Mouse (Mus musculus) bone marrow, adult 2 months (tissue): ENCODE measurements around the gene Ascl3. TPM values are rescaled to one million over a fixed set of nuclear protein-coding genes. Genes with fewer than 3 reads are reported as not detected.
A peak's percentile ranks its signal among the peaks of the same experiment; 100 is the strongest.

Source experiments
- H3K27ac ChIP-seq: fragments of 200-500 bp; 2 replicates; pipeline ENCODE4 v1.5.1; 2012; ENCODE audit warnings: low read depth, mild to moderate bottlenecking, control low read depth, inconsistent platforms, low read length; ENCODE audit not compliant: control insufficient read depth, poor library complexity, insufficient read depth
- H3K4me1 ChIP-seq: fragments of 200-500 bp; 2 replicates; pipeline ENCODE4 v1.6.1; 2011; ENCODE audit warnings: low read length; ENCODE audit not compliant: control insufficient read depth, insufficient read depth
- H3K4me3 ChIP-seq: fragments of 200-500 bp; replicated peaks from 2 replicates; pipeline ENCODE3; 2011; ENCODE audit warnings: mild to moderate bottlenecking, low read depth, low read length, control low read depth; ENCODE audit not compliant: control insufficient read depth
- CTCF ChIP-seq: fragments of 200-500 bp; IDR thresholded peaks from 2 replicates; pipeline ENCODE4 v1.5.1; 2011; ENCODE audit warnings: low read length, control low read depth; ENCODE audit not compliant: control insufficient read depth, insufficient read depth
- POLR2A ChIP-seq: fragments of 200-500 bp; IDR thresholded peaks from 2 replicates; pipeline ENCODE4 v1.6.1; 2011; ENCODE audit warnings: low read depth, mild to moderate bottlenecking, control low read depth, low read length, borderline replicate concordance; ENCODE audit not compliant: control insufficient read depth
- WGBS: fragments of 180-500 bp; shearing (Covaris S2); methylation state at CpG from one replicate; pipeline ENCODE4 v1.1.7; 2018; 5-methylcytosine and 5-hydroxymethylcytosine counted together
- polyA plus RNA-seq: library from polyadenylated mRNA; stranded (reverse); fragments of >200 nt; gene quantifications from 2 replicates; pipeline ENCODE4 v1.2.4, GENCODE M21; 2011; ENCODE audit warnings: low replicate concordance; ENCODE audit not compliant: missing spikeins, insufficient read depth, insufficient read length

Ascl3 gene
- polyA plus RNA-seq, 1 experiment, result not detected

DNA sequence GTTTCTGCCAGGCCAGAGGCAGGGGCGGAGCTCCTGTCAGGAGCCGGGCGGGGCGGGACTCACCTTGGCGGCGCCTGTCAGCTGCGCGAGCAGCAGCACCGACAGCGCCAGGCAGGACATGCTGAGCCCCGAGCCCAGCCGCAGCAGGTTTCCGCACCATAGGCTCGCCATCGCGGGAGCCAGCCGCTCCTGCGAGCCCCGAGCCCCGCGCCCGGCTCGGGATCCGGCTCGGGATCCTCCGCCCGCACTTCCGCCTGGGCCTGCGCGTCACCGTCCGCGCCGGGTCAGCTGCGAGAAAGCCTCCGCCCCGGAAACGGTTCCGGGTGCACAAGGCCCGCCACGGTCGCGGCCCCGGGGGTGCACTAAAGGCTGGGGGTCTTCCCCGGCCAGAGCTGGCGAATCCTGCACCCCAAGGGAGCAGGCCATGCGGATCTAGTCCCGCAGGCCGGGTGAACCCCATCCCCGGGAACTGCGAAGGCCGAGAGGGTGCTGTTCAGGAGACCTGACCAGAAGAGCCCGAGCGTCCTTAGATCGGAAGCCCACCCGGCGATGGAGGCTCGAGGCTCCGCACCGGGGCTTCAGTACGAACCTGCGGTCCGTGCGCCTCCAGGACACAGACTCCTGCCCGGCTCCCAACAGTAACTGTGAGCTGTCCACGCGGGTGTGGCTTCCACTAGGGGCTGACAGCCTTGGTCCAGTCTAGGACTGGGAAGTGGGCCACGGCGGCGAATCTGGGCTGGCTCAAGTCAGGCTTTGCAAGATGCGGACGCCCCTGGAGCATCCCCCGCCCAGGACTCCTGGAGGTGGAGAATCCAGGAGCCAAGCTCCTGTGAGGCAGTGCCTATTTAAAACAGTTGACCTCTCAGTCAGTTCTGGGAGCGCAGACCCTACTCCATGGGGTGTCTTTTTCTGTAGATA is 20.7 kb upstream of the Ascl3 start, which contains the start of gene Tmem9b:
Tmem9b (minus strand) TSS at position 868 of the 918 bp plus-strand sequence.
- H3K4me1 ChIP-seq, result no peaks in the 10 kb centered on the region; the same call in 1 of the 2 replicates
- WGBS, result 1% methylated on average over 74 of the region's 74 CpGs
- peak within 1 kb of the TSS; percentile 94 for H3K27ac ChIP-seq
- TF ChIP-seq POLR2A (peak; percentile 61; the same call in 1 of the 2 replicates), CTCF (no peak)
- peak within 1 kb of the TSS; percentile 78 for H3K4me3 ChIP-seq

DNA sequence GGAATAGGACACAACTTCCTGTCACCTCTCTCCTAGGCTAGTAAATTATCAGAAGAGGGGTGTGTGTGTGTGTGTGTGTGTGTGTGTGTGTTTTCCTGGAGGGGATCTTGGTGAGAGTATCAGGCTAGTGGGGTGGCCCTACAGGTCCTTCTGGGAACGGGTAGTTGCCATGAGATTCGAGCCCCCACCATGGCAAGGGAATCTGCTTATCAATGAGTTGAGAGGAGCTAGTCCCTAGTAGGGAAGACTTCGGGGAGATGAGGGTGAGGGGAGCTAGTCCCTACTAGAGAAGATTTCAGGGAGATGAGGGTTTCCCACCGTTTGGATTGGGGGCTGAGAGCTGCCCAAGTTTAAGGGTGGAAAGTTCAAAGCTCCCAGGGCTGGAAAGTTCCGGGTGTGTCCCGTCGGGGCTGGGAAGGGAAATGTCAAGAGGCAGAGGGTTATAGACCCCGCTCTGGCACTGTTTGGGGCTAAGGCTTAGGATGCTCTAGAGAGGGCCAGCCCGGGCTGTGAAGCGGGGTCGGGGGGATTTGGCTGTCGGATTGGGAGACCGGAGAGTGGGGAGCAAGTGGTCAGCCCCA is 20.0 kb upstream of the Ascl3 start:
- WGBS, result 2% methylated on average over 13 of the region's 13 CpGs
- Histone ChIP-seq H3K4me1 (no peaks in the 10 kb centered on the region; the same call in 1 of the 2 replicates), H3K4me3 (peak overlapping the region; percentile 78), H3K27ac (peak overlapping the region; percentile 94)
- TF ChIP-seq CTCF (no peak), POLR2A (no peak)

DNA sequence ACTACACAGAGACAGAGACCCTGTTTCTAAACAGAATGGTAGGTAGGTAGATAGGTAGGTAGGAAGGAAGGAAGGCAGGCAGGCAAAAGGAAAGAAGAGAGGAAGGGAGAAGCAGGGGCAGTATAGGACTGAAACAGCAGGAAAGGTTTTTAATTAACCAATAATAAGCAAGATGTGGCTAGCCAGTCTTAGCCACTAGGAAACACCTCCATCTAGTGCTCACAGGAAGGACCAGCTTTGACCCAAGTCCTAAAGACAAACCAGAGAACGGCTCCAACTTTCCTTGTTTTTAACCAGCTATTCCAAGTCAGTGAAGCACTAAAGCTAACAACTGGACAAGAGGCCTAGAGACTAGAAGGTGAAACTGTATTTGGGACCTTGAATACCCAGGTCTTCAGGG is 16.2 kb upstream of the Ascl3 start:
- 87% methylated on average over 1 of the region's 1 CpGs for WGBS
- Histone ChIP-seq H3K4me1 (no peaks in the 10 kb centered on the region), H3K4me3 (no peak overlapping the region), H3K27ac (no peak overlapping the region)
- TF ChIP-seq POLR2A (no peak), CTCF (no peak)

DNA sequence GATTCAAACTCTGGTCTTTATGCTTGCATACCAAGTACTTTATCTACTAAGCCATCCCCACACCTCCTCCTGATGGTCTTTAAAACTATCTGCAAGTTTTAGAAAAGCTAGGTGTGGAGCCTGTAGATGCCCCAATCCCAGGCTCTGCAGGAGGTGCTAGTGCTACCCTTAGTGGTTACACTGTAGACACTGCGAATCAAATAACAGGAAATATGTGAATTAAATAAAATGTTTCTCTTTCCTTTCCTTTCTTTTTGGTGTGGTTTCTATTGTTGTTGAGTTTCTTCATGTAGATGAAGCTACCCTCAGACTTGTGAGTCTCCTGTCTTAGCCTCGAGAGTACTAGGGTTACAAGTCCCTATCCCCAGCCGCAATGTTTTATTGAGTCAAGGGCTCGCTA is 10.2 kb upstream of the Ascl3 start:
- no peak for TF ChIP-seq POLR2A
- no peak for TF ChIP-seq CTCF
- H3K27ac ChIP-seq, result no peak overlapping the region
- H3K4me3 ChIP-seq, result no peak overlapping the region
- 86% methylated on average over 4 of the region's 4 CpGs for WGBS
- no peaks in the 10 kb centered on the region for H3K4me1 ChIP-seq

DNA sequence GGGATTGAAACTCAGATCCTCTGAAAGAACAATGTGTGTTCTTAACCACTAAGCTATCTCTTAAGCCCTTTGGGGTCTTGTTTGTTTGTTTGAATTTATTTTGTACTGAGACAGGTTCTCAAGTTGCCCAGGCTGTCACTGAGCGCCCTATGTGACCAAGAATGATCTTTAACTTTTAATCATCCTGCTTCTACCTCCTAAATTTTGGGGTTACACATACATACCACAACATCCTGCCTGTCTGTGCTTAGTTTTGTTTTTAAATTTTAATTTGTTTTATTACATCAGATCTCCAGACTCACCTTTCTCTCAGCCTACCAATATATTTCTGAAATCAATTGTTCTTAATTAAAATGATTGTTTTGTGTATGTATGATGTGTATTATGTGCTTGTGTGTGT is 9.5 kb upstream of the Ascl3 start:
- H3K4me1 ChIP-seq, result no peaks in the 10 kb centered on the region
- TF ChIP-seq POLR2A, result no peak
- TF ChIP-seq CTCF, result no peak
- H3K4me3 ChIP-seq, result no peak overlapping the region
- no peak overlapping the region for H3K27ac ChIP-seq
- 82% methylated on average over 1 of the region's 1 CpGs for WGBS

DNA sequence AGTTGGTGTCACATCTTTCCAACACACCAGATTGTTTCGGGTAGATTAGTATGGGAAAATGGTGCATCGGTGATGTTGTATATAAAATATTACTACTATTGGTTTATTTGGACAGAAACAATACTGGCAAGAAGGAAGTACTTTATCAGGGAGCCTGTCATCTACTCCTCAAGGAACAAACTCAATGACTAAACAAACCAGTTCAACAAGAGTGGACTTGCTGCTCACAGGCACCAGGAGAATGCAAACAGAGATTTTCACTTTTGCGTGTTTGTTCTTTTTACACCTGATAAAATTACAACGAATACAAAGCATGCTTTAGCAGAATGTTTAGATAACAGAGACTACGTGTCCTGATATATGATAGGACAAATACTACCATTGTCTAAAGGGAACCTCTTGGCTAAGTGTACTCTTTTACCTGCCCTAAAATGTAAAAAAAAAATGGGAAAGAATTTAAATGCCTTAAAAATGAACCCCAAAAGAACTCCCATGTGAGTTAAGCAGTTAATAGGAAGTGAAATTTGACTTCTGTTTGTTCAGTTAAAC is 8.4 kb upstream of the Ascl3 start:
- TF ChIP-seq POLR2A (no peak), CTCF (no peak)
- WGBS, result 82% methylated on average over 5 of the region's 5 CpGs
- Histone ChIP-seq H3K4me3 (no peak overlapping the region), H3K27ac (no peak overlapping the region), H3K4me1 (no peaks in the 10 kb centered on the region)

DNA sequence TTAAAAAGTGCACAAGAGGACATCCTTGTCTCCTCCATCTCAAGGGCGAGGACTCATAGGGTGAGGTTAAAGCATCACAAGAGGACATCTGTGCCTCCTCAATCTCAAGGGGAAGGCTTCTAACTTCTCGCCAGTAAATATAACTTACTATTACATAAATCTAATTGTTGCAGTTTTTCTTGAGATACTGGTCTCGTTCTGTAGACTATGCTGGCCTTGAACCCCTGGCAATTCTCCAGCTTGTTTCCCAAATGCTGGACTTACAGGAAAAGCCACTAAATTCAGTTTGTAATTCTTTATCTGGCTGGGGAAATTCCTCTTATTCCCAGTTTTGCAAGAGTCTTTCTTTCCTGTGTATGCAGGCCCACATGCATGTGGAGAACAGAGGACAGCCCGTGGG is 3.3 kb upstream of the Ascl3 start:
- 80% methylated on average over 4 of the region's 4 CpGs for WGBS
- TF ChIP-seq POLR2A, result no peak
- TF ChIP-seq CTCF, result no peak
- H3K4me1 ChIP-seq, result no peaks in the 10 kb centered on the region

DNA sequence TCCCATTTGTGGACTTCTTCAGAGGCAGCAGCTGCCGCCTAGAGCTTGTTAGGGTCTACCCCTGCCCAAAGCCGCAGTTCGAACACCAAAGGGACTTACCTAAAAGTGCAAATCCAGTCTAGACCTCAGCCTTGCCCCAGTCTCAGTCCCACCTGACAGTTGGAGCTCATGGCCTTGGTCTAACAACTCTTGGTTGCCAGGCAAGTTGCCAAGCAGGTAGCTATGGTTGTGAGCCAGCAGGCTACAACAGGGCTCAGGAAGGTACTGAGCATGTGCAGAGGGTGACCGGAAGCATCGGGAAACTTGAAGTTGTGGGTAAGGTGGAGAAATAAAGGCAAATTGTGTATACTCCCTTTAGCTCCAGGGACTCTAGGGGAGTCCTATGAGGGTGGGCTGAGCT is 7.8 kb downstream of the Ascl3 start, which contains the start of gene BC051019:
BC051019 (minus strand) TSS at position 154 of the 400 bp plus-strand sequence.
- no peak within 1 kb of the TSS for H3K4me3 ChIP-seq
- no peak for TF ChIP-seq POLR2A
- TF ChIP-seq CTCF, result no peak
- no peaks in the 10 kb centered on the region for H3K4me1 ChIP-seq
- H3K27ac ChIP-seq, result no peak within 1 kb of the TSS
- 89% methylated on average over 5 of the region's 5 CpGs for WGBS

More for the DNA sequence above, 3.3 kb upstream of the Ascl3 start:
- Histone ChIP-seq H3K27ac (no peak overlapping the region), H3K4me3 (no peak overlapping the region)
